Mouse (Mus musculus): ENCODE results near the gene Dcaf8.

DNA sequence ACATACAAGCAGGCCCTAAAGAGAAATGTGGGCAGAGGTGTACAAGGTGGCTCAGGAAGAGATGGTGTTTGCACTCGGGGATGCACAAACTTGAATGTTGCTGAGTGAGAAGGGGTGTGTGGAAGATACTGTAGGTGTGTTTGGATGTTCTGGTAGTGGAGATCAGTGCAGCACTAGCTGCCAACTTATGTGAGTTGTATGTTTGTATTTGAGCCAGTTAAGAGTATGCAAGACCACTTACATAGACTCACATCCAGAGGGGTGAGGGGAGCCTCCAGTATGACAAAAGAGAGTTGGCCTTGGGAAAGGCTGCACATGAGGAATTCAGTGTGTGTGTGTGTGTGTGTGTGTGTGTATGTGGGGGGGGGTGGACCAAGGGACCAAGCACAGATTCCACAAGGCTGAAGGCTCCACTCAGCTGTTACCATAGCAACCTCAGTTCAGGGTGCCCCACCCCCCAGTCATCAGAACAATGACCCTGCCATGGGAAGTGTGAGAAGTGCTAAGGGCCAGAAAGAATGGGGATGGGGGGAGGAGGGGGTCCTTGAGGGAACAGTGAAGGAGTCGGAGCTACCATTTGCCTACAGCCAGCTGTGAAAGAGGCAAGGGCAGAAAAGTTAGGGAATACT lies 55.1 kb downstream of the Dcaf8 start:
- no peak for TF ChIP-seq POLR2A (IDR thresholded peaks at IDR 0.05; ENCODE audit: borderline replicate concordance, low read depth, low read length)
- no peak for TF ChIP-seq CTCF (IDR thresholded peaks at IDR 0.05; ENCODE audit: low read depth, low read length)

Data from bone marrow macrophage, adult 2 months (primary cell).